Mouse (Mus musculus) kidney, embryonic 15.5 days (tissue): ENCODE measurements around the gene Hoxb7. TPM values are rescaled to one million over a fixed set of nuclear protein-coding genes. Genes with fewer than 3 reads are reported as not detected.

ENCODE experiments used
- ATAC-seq: fragments of 200-750 bp; cut with Nextera tagmentation; replicated peaks from 2 replicates; pipeline ENCODE4 v1.8.0; 2017; ENCODE audit warnings: moderate TSS enrichment; ENCODE audit not compliant: low FRiP score
- H3K27ac ChIP-seq: fragments of 300-500 bp; sonication (generic); 2 replicates; pipeline ENCODE4 v1.5.1; 2015; ENCODE audit warnings: mild to moderate bottlenecking, inconsistent platforms
- H3K27me3 ChIP-seq: fragments of 300-500 bp; sonication (generic); 2 replicates; pipeline ENCODE4 v1.6.1; 2015; ENCODE audit warnings: inconsistent platforms
- H3K36me3 ChIP-seq: fragments of 300-500 bp; sonication (generic); 2 replicates; pipeline ENCODE4 v1.6.1; 2015; ENCODE audit warnings: inconsistent platforms
- H3K4me1 ChIP-seq: fragments of 300-500 bp; sonication (generic); 2 replicates; pipeline ENCODE4 v1.6.1; 2015; ENCODE audit warnings: inconsistent platforms
- H3K4me2 ChIP-seq: fragments of 300-500 bp; sonication (generic); 2 replicates; pipeline ENCODE4 v1.6.1; 2015; ENCODE audit warnings: moderate library complexity, mild to moderate bottlenecking, inconsistent platforms
- H3K4me3 ChIP-seq: fragments of 300-500 bp; sonication (generic); replicated peaks from 2 replicates; pipeline ENCODE4 v1.5.1; 2015; ENCODE audit warnings: mild to moderate bottlenecking, inconsistent platforms
- H3K9ac ChIP-seq: fragments of 300-500 bp; sonication (generic); 2 replicates; pipeline ENCODE4 v1.6.1; 2015; ENCODE audit warnings: mild to moderate bottlenecking, inconsistent platforms
- H3K9me3 ChIP-seq: fragments of 300-500 bp; sonication (generic); replicated peaks from 2 replicates; pipeline ENCODE4 v1.6.1; 2016; ENCODE audit warnings: inconsistent platforms
- WGBS: fragments of 180-500 bp; shearing (Covaris S2); methylation state at CpG from one replicate; pipeline ENCODE4 v1.1.7; 2015; ENCODE audit warnings: mixed read lengths; 5-methylcytosine and 5-hydroxymethylcytosine counted together
- polyA plus RNA-seq: library from polyadenylated mRNA; unstranded; fragments of >200 nt; fragmentation: Nextera tagmentation; extraction: Ambion mirVana; gene quantifications from 2 replicates; pipeline ENCODE4 v1.2.1, GENCODE M21; 2015

Hoxb7 gene
- polyA plus RNA-seq, 1 experiment from 2014 or later, result 58.5 TPM

DNA sequence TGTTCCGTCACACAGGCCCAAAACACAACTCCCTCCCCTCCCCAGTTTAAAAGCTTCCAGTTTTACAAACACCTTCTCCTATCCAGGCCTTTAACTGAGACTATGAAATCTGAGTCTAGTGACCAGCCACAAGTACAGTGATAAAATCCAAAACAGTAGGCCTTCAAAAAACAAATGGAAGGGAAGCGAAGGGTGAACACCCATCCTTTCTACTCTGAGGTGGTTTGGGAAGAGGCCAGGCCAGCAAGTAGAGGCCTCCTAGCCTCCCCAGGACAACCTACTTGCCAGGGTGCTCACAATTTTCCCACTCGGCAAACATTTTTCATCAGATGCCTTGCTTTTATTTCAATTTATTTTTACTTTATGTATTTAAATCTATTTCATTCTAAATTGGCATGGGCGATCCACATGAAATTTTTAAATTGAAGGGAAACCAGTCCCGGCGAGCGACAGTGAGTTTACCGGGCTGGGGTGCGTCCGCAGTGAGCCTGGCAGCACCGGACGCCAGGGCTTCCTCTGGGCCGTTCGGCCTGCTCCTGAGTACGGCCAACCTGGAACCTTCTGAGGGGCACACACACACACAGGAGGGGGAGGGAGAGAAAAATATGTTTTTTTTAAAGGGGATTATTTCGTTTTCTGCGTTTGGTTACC, 4.4 kb downstream of the Hoxb7 start:
- WGBS, result 23% methylated on average over 17 of the region's 17 CpGs
- Histone ChIP-seq H3K4me3 (peak overlapping the region; percentile 80), H3K27ac (peak overlapping the region; percentile 100), H3K4me2 (peak overlapping the region; percentile 90), H3K9me3 (no peaks in the 10 kb centered on the region), H3K36me3 (no peaks in the 10 kb centered on the region), H3K4me1 (peaks cover 47% of the 10 kb centered on the region), H3K27me3 (no peaks in the 10 kb centered on the region), H3K9ac (peak overlapping the region; percentile 96)
- no peak for ATAC-seq

DNA sequence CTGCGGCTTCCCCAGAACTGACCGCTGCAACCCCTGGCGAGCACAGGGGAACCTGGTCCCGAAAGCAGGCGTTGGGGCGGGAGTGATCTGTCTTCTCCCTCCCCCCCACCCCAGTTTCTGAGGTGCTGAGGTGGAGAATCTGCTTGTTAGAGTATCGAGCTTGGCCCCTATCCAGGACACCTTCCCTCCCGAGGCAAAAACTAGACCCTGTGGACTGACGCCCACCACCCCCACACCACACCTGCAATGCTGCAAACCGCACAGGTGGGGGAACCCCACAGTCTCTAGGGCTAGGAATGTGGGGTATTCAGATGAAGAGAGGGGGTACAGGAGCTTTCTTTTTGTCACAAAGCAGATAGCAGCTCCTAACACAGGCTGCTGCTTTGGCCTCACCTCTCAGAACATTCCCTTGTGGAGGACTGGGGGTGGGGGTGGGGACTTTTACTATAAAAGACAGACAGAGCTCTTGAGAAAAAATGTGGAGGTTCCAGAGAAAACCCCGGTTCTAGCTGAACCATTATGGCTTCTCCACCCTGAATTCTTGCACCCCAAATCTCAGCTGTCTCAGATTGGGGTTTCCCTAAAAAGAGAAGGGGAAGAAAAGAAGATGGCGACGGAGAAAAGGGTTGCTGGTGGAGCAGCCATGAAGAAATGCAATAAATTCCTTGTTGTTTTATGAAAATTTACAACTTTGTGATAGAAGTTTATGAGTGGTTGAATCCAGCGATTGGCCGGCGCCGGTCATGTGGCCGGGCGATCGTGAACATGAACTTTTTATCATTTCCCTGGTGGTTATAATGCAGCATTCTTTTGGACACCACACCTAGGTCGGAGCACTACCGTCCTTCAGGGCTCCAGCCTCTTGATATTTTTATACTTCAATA, 5.5 kb downstream of the Hoxb7 start, which contains the start of gene Hoxb6:
TSS of gene Hoxb6 (plus strand) at position 796 of the 884 bp plus-strand sequence.
- H3K27ac ChIP-seq, result peak within 1 kb of the TSS; percentile 100
- peak within 1 kb of the TSS; percentile 90 for H3K4me2 ChIP-seq

DNA sequence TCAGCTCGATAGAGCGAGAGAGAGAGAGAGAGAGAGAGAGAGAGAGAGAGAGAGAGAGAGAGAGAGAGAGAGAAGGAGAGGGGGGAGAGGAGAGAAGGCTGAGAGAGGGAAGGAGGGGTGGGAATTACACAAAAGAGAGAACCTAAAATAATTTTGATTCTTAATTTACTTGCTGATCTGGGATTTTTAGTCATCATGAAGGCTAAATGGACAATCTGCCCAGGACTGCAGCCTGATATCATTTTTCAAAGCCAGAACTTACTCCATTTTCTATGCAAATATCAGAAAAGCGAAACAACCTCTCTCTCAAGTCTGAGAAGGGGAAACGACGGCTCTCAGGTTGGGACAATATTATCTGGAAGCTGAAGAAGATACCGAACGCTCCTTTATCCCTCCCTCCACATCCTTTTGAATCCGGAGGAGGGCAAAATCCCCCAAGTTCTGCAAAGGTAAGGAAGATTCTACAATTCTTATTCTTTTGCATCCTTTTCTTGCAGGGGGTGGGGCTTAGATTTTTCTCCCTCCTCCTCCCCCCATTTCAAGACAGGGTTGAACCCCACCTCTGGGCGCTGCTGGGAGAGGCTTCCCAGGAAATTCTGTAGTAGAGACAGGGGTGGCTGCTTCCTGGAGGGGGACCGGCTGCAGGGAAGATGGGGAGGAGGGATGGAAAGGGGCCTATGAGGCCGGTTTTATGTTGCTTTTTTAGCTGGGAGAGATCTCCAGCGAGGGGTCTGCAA, 6.3 kb downstream of the Hoxb7 start:
- Histone ChIP-seq H3K27ac (peak overlapping the region; percentile 100), H3K9ac (peak overlapping the region; percentile 96)
- 3% methylated on average over 12 of the region's 12 CpGs for WGBS

More for the DNA sequence above, 5.5 kb downstream of the Hoxb7 start, which contains the start of gene Hoxb6:
- H3K36me3 ChIP-seq, result no peaks in the 10 kb centered on the region
- no peaks in the 10 kb centered on the region for H3K27me3 ChIP-seq
- peak within 1 kb of the TSS; percentile 96 for H3K9ac ChIP-seq
- H3K9me3 ChIP-seq, result no peaks in the 10 kb centered on the region
- H3K4me1 ChIP-seq, result peaks cover 58% of the 10 kb centered on the region
- H3K4me3 ChIP-seq, result peak within 1 kb of the TSS; percentile 80
- 3% methylated on average over 22 of the region's 22 CpGs for WGBS
- ATAC-seq, result peak; percentile 71

DNA sequence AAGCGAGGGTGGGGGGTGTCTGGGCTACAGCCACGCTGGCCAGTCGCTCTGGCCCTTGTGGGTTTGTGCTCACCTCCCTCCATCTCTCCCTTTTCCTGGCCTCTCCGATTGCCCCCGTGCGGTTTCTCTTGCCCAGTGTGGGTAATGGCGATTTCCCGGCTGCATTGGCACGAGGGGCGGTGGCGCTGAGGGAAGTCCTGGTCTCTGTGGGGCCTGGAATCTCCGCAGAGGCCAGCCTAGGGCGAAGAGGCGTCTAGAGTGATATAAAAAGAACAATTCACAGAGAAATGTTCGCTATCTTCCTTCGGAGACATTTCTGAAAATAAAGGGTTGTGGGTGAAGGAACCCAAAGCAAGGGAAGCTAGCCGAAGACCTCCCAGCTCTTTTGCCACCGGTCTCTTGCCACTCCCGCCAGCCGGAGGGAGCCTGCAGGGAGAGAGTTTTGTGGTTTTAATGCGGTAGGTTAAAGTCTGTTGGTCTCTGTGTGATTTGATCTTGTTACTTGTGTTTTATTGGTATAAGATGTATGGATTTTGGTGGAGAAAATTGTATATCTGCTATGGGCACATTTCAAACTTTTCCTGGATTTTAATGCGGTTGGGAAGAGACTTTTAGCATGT, 7.0 kb downstream of the Hoxb7 start:
- Histone ChIP-seq H3K4me2 (peak overlapping the region; percentile 90), H3K4me1 (peaks cover 60% of the 10 kb centered on the region), H3K27ac (peak overlapping the region; percentile 100), H3K9ac (peak overlapping the region; percentile 96), H3K27me3 (no peaks in the 10 kb centered on the region), H3K4me3 (peak overlapping the region; percentile 80), H3K9me3 (no peaks in the 10 kb centered on the region), H3K36me3 (no peaks in the 10 kb centered on the region)
- ATAC-seq, result no peak
- WGBS, result under 1% methylated on average over 22 of the region's 22 CpGs

More for the DNA sequence above, 6.3 kb downstream of the Hoxb7 start:
- Histone ChIP-seq H3K4me2 (peak overlapping the region; percentile 90), H3K4me1 (peaks cover 60% of the 10 kb centered on the region), H3K27me3 (no peaks in the 10 kb centered on the region), H3K4me3 (peak overlapping the region; percentile 80), H3K9me3 (no peaks in the 10 kb centered on the region), H3K36me3 (no peaks in the 10 kb centered on the region)
- ATAC-seq, result no peak

DNA sequence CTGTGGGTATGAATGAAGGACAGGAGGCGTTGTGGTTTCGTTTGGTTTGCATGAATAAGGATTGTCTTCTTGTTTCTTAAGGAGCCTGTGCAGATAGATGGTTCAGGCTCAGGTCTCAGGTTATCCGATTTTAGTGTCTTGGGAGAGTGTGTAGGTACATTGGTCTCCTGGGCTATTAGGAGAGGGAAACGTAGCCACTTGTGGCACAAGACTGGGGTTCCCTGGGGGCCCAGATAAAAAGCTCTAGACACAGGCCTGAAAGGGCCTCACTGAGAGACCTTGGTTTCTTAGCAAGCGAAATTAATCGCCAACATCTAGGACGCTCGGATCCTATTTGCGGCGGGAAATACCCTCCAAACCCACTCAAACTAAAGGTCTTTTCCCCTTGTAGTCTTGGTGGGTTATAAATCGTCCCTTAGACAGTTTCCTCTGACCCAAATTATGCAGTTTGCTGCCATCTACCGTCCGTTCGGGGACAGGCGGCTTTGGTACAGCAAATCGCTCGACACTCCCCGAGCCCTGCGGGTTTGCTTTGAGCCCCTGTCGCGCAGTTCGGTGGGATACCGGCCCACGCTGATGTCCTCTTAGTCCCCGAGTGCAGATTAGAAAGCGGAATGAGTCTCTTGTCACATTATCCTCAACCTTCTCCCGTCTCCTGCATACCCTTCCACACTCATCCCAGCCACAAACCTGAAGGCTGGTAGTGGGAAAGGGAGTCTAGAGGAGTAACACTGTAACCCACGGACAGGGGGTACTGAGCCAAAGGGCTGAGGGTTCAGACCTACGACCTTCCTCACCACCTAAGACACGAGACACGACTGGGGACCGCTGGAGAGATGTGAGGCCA, 8.0 kb downstream of the Hoxb7 start:
- H3K27ac ChIP-seq, result peak overlapping the region; percentile 100
- H3K4me2 ChIP-seq, result peak overlapping the region; percentile 90
- peak overlapping the region; percentile 80 for H3K4me3 ChIP-seq
- no peaks in the 10 kb centered on the region for H3K27me3 ChIP-seq
- peak; percentile 44 for ATAC-seq
- H3K9ac ChIP-seq, result peak overlapping the region; percentile 96
- under 1% methylated on average over 32 of the region's 32 CpGs for WGBS
- no peaks in the 10 kb centered on the region for H3K36me3 ChIP-seq
- peaks cover 58% of the 10 kb centered on the region for H3K4me1 ChIP-seq
- no peaks in the 10 kb centered on the region for H3K9me3 ChIP-seq

DNA sequence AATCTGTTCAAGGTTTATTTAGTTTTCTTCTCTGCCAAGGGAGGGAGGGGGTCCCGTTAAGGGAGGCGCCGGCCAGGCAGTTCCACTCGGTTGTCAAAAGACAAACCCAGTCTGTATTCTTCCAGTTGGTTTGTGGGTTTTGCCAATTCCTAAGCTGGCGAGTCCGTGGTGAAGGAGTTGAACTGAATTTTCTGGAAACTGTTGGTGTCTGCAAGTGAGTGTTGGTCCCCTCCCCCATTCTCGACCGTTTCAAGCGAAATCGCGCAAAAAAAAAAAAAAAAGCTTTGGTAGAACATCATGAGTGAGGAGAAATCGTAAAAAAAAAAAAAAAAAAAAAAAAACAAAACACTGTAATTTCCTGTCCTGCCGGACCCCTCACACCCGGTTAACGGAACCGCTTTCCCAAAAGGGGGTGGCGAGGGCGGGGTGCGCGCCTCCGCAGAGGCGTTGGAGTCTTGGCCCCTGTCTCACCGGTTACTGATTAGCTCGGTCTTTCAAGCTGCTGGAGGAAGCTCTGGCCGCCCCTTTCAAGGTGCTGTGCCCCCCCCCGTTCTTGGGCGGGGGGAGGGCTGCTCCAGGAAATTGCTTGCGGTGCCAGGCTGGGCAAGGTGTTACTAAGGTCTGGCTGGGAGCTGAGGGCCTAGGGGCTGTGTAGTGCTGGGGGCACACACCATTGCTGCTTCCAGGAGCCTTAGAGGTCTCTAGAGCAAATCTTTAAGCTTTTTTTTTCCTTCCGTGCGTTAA, 8.8 kb downstream of the Hoxb7 start:
- peak overlapping the region; percentile 80 for H3K4me3 ChIP-seq
- no peaks in the 10 kb centered on the region for H3K27me3 ChIP-seq
- H3K27ac ChIP-seq, result peak overlapping the region; percentile 100
- H3K9ac ChIP-seq, result peak overlapping the region; percentile 96
- 1% methylated on average over 30 of the region's 30 CpGs for WGBS
- H3K9me3 ChIP-seq, result no peaks in the 10 kb centered on the region
- peaks cover 60% of the 10 kb centered on the region for H3K4me1 ChIP-seq
- peak; percentile 26; the same call in 1 of the 2 replicates for ATAC-seq
- peak overlapping the region; percentile 90 for H3K4me2 ChIP-seq
- no peaks in the 10 kb centered on the region for H3K36me3 ChIP-seq

DNA sequence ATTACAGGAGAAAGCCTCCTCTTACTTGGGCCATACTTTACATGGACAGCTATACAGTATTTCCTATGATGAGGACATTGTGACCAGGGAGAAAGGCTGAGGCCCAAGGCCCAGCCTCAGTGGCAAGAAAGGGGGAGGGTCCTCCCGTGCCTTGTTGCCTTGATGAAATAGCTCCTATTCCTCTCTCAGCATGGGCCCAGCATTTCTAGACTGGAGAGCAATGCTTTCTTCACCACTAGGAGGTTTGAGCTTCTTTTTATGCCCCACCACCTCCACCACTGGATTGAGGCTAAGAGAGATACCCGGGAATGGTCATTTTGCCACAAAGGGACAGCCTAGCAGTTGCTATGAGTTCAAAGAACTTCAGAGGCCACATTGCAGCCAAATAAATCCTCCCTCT, 10.6 kb downstream of the Hoxb7 start:
- no peaks in the 10 kb centered on the region for H3K27me3 ChIP-seq
- H3K27ac ChIP-seq, result peak overlapping the region; percentile 100
- peaks cover 13% of the 10 kb centered on the region; the same call in 1 of the 2 replicates for H3K36me3 ChIP-seq
- H3K4me1 ChIP-seq, result peaks cover 61% of the 10 kb centered on the region
- peak overlapping the region; percentile 90 for H3K4me2 ChIP-seq
- 11% methylated on average over 2 of the region's 2 CpGs for WGBS
- ATAC-seq, result no peak
- no peaks in the 10 kb centered on the region for H3K9me3 ChIP-seq
- H3K9ac ChIP-seq, result peak overlapping the region; percentile 96
- H3K4me3 ChIP-seq, result peak overlapping the region; percentile 80

DNA sequence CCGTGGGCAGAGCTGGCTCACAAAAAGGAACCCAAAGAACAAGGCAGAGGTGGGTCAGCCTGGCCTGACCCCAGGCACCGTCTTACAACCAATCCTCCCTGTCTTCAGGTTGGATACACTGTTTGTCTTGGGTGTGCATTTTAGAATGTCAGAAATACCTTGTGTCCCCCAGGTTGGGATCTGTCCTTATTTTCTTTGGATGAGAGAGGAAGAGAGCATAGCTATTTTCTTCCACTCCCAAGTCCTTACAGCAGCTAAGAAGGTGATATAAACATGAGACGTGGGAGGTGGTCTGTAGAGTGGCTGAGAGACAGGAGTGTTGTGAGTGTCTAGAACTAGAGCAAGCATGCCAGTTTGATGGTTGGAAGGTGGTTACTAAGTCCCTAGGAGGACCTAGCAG, 11.0 kb downstream of the Hoxb7 start:
- Histone ChIP-seq H3K4me1 (peaks cover 66% of the 10 kb centered on the region), H3K27ac (peak overlapping the region; percentile 100), H3K27me3 (no peaks in the 10 kb centered on the region), H3K4me3 (peak overlapping the region; percentile 80), H3K9ac (peak overlapping the region; percentile 96), H3K36me3 (peaks cover 16% of the 10 kb centered on the region; the same call in 1 of the 2 replicates), H3K4me2 (peak overlapping the region; percentile 90), H3K9me3 (no peaks in the 10 kb centered on the region)
- 25% methylated on average over 3 of the region's 3 CpGs for WGBS
- ATAC-seq, result no peak

DNA sequence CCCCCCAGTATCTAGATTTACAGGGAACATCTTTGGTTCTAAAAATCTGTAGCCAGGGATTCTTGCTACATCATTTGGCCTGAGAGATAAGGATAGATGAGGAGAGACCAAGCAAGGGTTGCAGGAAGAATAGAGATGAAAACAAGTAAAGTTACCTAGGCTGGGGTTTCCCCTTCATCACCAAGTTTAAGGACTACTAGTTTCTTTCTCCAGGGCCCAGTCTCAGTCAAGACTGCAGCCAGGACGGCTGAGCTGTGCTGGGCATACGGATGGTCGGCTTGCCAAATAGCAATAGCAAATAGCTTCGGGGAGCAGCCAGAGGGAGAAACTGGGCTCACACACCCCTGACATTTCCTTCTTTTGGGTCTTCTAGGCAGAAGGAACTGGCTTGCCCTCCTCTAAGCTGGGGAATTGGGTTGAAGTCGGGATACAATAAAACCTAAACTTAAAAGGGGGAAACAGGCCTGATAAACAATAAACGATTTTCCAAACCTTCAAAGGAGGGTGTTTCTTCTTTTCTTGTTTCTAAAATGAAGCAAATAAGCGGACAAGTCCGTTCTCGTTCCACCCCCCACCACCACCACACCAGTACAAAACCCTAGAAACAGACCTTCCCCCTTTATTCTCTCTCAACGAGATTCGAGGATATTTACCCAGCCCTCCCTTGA, 11.7 kb downstream of the Hoxb7 start:
- WGBS, result 15% methylated on average over 11 of the region's 11 CpGs
- Histone ChIP-seq H3K4me3 (peak overlapping the region; percentile 80), H3K9ac (peak overlapping the region; percentile 96), H3K27ac (peak overlapping the region; percentile 100), H3K36me3 (peaks cover 19% of the 10 kb centered on the region; the same call in 1 of the 2 replicates), H3K27me3 (no peaks in the 10 kb centered on the region), H3K4me2 (peak overlapping the region; percentile 90), H3K9me3 (no peaks in the 10 kb centered on the region), H3K4me1 (peaks cover 69% of the 10 kb centered on the region)
- ATAC-seq, result no peak
